ENCODE assay signal across 8 mouse cellular contexts in genomic region chr3:105705561-105705960, GRCm38 (mm10). TPM values are rescaled to one million over a fixed set of nuclear protein-coding genes. Genes with fewer than 3 reads are reported as not detected.
DNase-seq lines count a peak whose midpoint lies in the region; ATAC-seq and TF ChIP-seq lines count a peak whose summit lies in the region.

No protein-coding gene starts in this region.

- H3K4me3 ChIP-seq in heart, embryonic 13.5 days: peak overlapping the region; percentile 62
- H3K4me3 ChIP-seq in MEL (ENCODE audit: control insufficient read depth in 1 of 2, insufficient read depth in 1 of 2, low read depth in 2 of 2, low read length in 2 of 2): peak overlapping the region; percentile 54 to 62; a peak in 3 of 4 replicates
- peak overlapping the region; percentile 63 for H3K4me3 ChIP-seq in hindbrain, embryonic 10.5 days
- peak overlapping the region; percentile 58 for H3K4me3 ChIP-seq in midbrain, embryonic 11.5 days (ENCODE audit: low read depth, low read length)

- H3K9ac ChIP-seq in heart, embryonic 13.5 days: peak overlapping the region; percentile 87
- peak overlapping the region; percentile 74 for H3K9ac ChIP-seq in MEL (ENCODE audit: control insufficient read depth, low read depth, low read length, poor library complexity, severe bottlenecking)
- peak overlapping the region; percentile 72 for H3K9ac ChIP-seq in midbrain, embryonic 11.5 days (ENCODE audit: low read length)

- H3K27ac ChIP-seq in heart, embryonic 13.5 days (replicated peaks): no peak overlapping the region
- no peak overlapping the region for H3K27ac ChIP-seq in MEL (ENCODE audit: control insufficient read depth, low read depth, low read length)
- H3K27ac ChIP-seq in hindbrain, embryonic 10.5 days: peak overlapping the region; percentile 82
- no peak overlapping the region for H3K27ac ChIP-seq in midbrain, embryonic 11.5 days (ENCODE audit: low read depth, low read length)

- no peak for TF ChIP-seq CTCF in MEL (IDR thresholded peaks at IDR 0.05 in 2 of 3, conservative IDR thresholded peaks at IDR 0.05 in 1 of 3; ENCODE audit: control insufficient read depth in 1 of 3, insufficient read depth in 1 of 3, low read depth in 2 of 3, low read length in 3 of 3, poor library complexity in 1 of 3, severe bottlenecking in 1 of 3)

- intact Hi-C loops in heart, postnatal 25 days (cut with DNase I): no loop called here
- intact Hi-C loops in left cerebral cortex, postnatal 10 days (cut with DNase I): no loop called here

- no peak for TF ChIP-seq POLR2A in MEL (IDR thresholded peaks at IDR 0.05; ENCODE audit: control insufficient read depth in 1 of 2, insufficient read depth in 1 of 2, low read depth in 1 of 2, low read length in 2 of 2, poor library complexity in 1 of 2)

- no peak for ATAC-seq in heart, embryonic 13.5 days (ENCODE audit: extremely low read depth, insufficient number of reproducible peaks, low FRiP score, low TSS enrichment)
- ATAC-seq in midbrain, embryonic 11.5 days (ENCODE audit: low FRiP score): no peak

- TF ChIP-seq RAD21 in MEL (IDR thresholded peaks at IDR 0.05; ENCODE audit: low read depth, low read length): no peak

- H3K9me3 ChIP-seq in heart, embryonic 13.5 days: no peaks in the 10 kb centered on the region
- H3K9me3 ChIP-seq in MEL (replicated peaks; ENCODE audit: insufficient read depth, low read length): no peaks in the 10 kb centered on the region
- H3K9me3 ChIP-seq in hindbrain, embryonic 10.5 days: no peaks in the 10 kb centered on the region
- H3K9me3 ChIP-seq in midbrain, embryonic 11.5 days (ENCODE audit: control insufficient read depth, low read length): no peaks in the 10 kb centered on the region

- 31% methylated on average over 3 of the region's 3 CpGs for WGBS in heart, embryonic 13.5 days
- 23% methylated on average over 3 of the region's 3 CpGs for WGBS in hindbrain, embryonic 10.5 days
- 18% methylated on average over 3 of the region's 3 CpGs for WGBS in midbrain, embryonic 11.5 days

- H3K27me3 ChIP-seq in heart, embryonic 13.5 days (replicated peaks): peaks cover 11% of the 10 kb centered on the region; the same call in 1 of the 2 replicates
- H3K27me3 ChIP-seq in MEL (ENCODE audit: control insufficient read depth in 1 of 2, insufficient read depth in 2 of 2, low read length in 2 of 2): no peaks in the 10 kb centered on the region
- H3K27me3 ChIP-seq in hindbrain, embryonic 10.5 days (ENCODE audit: insufficient read depth, poor library complexity, severe bottlenecking): peaks cover 61% of the 10 kb centered on the region
- H3K27me3 ChIP-seq in midbrain, embryonic 11.5 days (ENCODE audit: control insufficient read depth, insufficient read depth, low read length): peaks cover 19% of the 10 kb centered on the region; the same call in 1 of the 2 replicates

- no peaks in the 10 kb centered on the region for H3K36me3 ChIP-seq in heart, embryonic 13.5 days
- H3K36me3 ChIP-seq in MEL (ENCODE audit: control insufficient read depth in 1 of 2, insufficient read depth in 2 of 2, low read length in 2 of 2): peaks cover 0 to 11% of the 10 kb centered on the region in 2 experiments; a peak in 2 of 4 replicates
- H3K36me3 ChIP-seq in hindbrain, embryonic 10.5 days: no peaks in the 10 kb centered on the region
- H3K36me3 ChIP-seq in midbrain, embryonic 11.5 days (ENCODE audit: control insufficient read depth, insufficient read depth, low read length): no peaks in the 10 kb centered on the region

- peak overlapping the region; percentile 97 for H3K4me2 ChIP-seq in heart, embryonic 13.5 days
- peak overlapping the region; percentile 94 for H3K4me2 ChIP-seq in midbrain, embryonic 11.5 days

- no peaks in the 10 kb centered on the region for H3K79me2 ChIP-seq in MEL (ENCODE audit: control insufficient read depth, insufficient read depth, low read length, poor library complexity)

- no peak for DNase-seq in heart, postnatal 25 days (ENCODE audit: low spot score)
- DNase-seq in MEL (ENCODE audit: low read depth, low spot score): no peak
- DNase-seq in hindbrain, embryonic 10.5 days (ENCODE audit: low spot score): no peak
- no peak for DNase-seq in midbrain, embryonic 11.5 days (ENCODE audit: low spot score, missing footprints)
- DNase-seq in spleen, postnatal 36 days (ENCODE audit: low spot score in 2 of 2): no peak
- no peak for DNase-seq in left cerebral cortex, postnatal 10 days (ENCODE audit: extremely low spot score in 1 of 2, low spot score in 2 of 2)
- no peak for DNase-seq in lung, postnatal 36 days

- peaks cover 74% of the 10 kb centered on the region for H3K4me1 ChIP-seq in heart, embryonic 13.5 days
- H3K4me1 ChIP-seq in MEL (ENCODE audit: control insufficient read depth in 1 of 2, insufficient read depth in 2 of 2, low read length in 2 of 2): peaks cover 7 to 36% of the 10 kb centered on the region in 2 experiments
- peaks cover 64% of the 10 kb centered on the region for H3K4me1 ChIP-seq in hindbrain, embryonic 10.5 days (replicated peaks)
- peaks cover 4% of the 10 kb centered on the region; the same call in 1 of the 2 replicates for H3K4me1 ChIP-seq in midbrain, embryonic 11.5 days (ENCODE audit: control insufficient read depth, insufficient read depth, low read length)

- TF ChIP-seq EP300 in MEL (IDR thresholded peaks at IDR 0.05; ENCODE audit: low read depth in 1 of 2, low read length in 2 of 2): no peak

TF ChIP-seq in MEL, 35 proteins besides CTCF, POLR2A, EP300 and RAD21:
- TF ChIP-seq USF2 (IDR thresholded peaks at IDR 0.05; ENCODE audit: borderline replicate concordance in 1 of 2, insufficient read depth in 1 of 2, low read depth in 1 of 2, low read length in 2 of 2) (no peak), CHD1 (IDR thresholded peaks at IDR 0.05; ENCODE audit: low read depth, low read length) (no peak), NRF1 (IDR thresholded peaks at IDR 0.05; ENCODE audit: insufficient read depth, low read depth, low read length, poor library complexity, severe bottlenecking) (no peak)

RNA-seq across cellular contexts. Expression of gene Inka2, which starts 1.2 kb away (rescaled TPM):
- 2.0 and 2.3 TPM in 2 replicates for polyA plus RNA-seq in heart, embryonic 13.5 days (2015; fragmentation: Nextera tagmentation; extraction: Ambion mirVana)
- 10 to 100 TPM; 18.8 to 25.7 TPM for total RNA-seq in heart, postnatal 25 days (2021)
- total RNA-seq in MEL (2012; rRNA removed): 0.20 and 0.39 TPM in 2 replicates
- under 1 TPM in 1 of 2 experiments, not detected in 1; 0.61 TPM for polyA plus RNA-seq in MEL (2012; ENCODE audit: insufficient read depth in 1 of 2, insufficient read length in 2 of 2, low read depth in 1 of 2, low replicate concordance in 2 of 2, missing spikeins in 1 of 2)
- polyA plus RNA-seq in hindbrain, embryonic 10.5 days (2016; fragmentation: Nextera tagmentation; extraction: Ambion mirVana): 2.1 and 4.3 TPM in 2 replicates
- 0.34 and 0.56 TPM in 2 replicates for polyA plus RNA-seq in midbrain, embryonic 11.5 days (2014; fragmentation: Nextera tagmentation; extraction: Ambion mirVana)
- total RNA-seq in left cerebral cortex, postnatal 10 days (2021): 10 to 100 TPM; 41.2 to 42.6 TPM

RNA-seq across cellular contexts. Expression of gene Ddx20, which starts 18.2 kb away (rescaled TPM):
- 18.1 and 20.2 TPM in 2 replicates for polyA plus RNA-seq in heart, embryonic 13.5 days (2015; fragmentation: Nextera tagmentation; extraction: Ambion mirVana)
- total RNA-seq in heart, postnatal 25 days (2021): 10 to 100 TPM in 1 of 2 experiments, 1 to 10 TPM in 1; 9.0 to 10.2 TPM
- 37.3 and 38.0 TPM in 2 replicates for total RNA-seq in MEL (2012; rRNA removed)
- 10 to 100 TPM; 31.6 to 66.8 TPM for polyA plus RNA-seq in MEL (2012; ENCODE audit: insufficient read depth in 1 of 2, insufficient read length in 2 of 2, low read depth in 1 of 2, low replicate concordance in 2 of 2, missing spikeins in 1 of 2)
- 42.0 and 49.6 TPM in 2 replicates for polyA plus RNA-seq in hindbrain, embryonic 10.5 days (2016; fragmentation: Nextera tagmentation; extraction: Ambion mirVana)
- 46.3 and 52.7 TPM in 2 replicates for polyA plus RNA-seq in midbrain, embryonic 11.5 days (2014; fragmentation: Nextera tagmentation; extraction: Ambion mirVana)
- total RNA-seq in left cerebral cortex, postnatal 10 days (2021): 10 to 100 TPM; 12.2 to 14.5 TPM
